Mouse (Mus musculus) ES-Bruce4 (cell line): ENCODE measurements around the gene A530032D15Rik. TPM values are rescaled to one million over a fixed set of nuclear protein-coding genes. Genes with fewer than 3 reads are reported as not detected.
"Not testable (repeated sequence)": the region's sequence is repeated elsewhere in the genome, so short reads cannot be mapped to it uniquely, and the experiment has no call there.

Experiments
- H3K27ac ChIP-seq: 2 replicates; pipeline ENCODE4 v1.5.1; 2012; ENCODE audit warnings: low read length, inconsistent platforms; ENCODE audit not compliant: insufficient read depth
- H3K27me3 ChIP-seq: 2 replicates; pipeline ENCODE4 v1.6.1; 2012; ENCODE audit warnings: mild to moderate bottlenecking, low read length, inconsistent platforms; ENCODE audit not compliant: control insufficient read depth, poor library complexity, insufficient read depth, severe bottlenecking
- H3K36me3 ChIP-seq: 2 replicates; pipeline ENCODE4 v1.6.1; 2012; ENCODE audit warnings: inconsistent platforms, mild to moderate bottlenecking, low read length, moderate library complexity; ENCODE audit not compliant: control insufficient read depth, poor library complexity, insufficient read depth, severe bottlenecking
- H3K4me1 ChIP-seq: one replicate; pipeline ENCODE4 v1.8.1; 2011; ENCODE audit warnings: low read length; ENCODE audit not compliant: control insufficient read depth, insufficient read depth
- H3K4me3 ChIP-seq: 2 replicates; pipeline ENCODE4 v1.5.1; 2011; ENCODE audit warnings: low read depth, mild to moderate bottlenecking, low read length
- H3K9ac ChIP-seq: 2 replicates; pipeline ENCODE4 v1.6.1; 2012; ENCODE audit warnings: low read depth, mild to moderate bottlenecking, inconsistent platforms; ENCODE audit not compliant: poor library complexity, severe bottlenecking
- H3K9me3 ChIP-seq: replicated peaks from 2 replicates; pipeline ENCODE4 v1.6.1; 2012; ENCODE audit warnings: mild to moderate bottlenecking, low read length, inconsistent platforms; ENCODE audit not compliant: control insufficient read depth, poor library complexity, insufficient read depth, severe bottlenecking
- polyA plus RNA-seq: library from polyadenylated mRNA; stranded (reverse); fragments of >200 nt; gene quantifications from 2 replicates; pipeline ENCODE4 v1.2.4, GENCODE M21; 2011; ENCODE audit warnings: low read depth; ENCODE audit not compliant: missing spikeins, insufficient read depth, insufficient read length

The A530032D15Rik gene
- 2.3 TPM in 1 of 2 replicates, not detected in the other for polyA plus RNA-seq

DNA sequence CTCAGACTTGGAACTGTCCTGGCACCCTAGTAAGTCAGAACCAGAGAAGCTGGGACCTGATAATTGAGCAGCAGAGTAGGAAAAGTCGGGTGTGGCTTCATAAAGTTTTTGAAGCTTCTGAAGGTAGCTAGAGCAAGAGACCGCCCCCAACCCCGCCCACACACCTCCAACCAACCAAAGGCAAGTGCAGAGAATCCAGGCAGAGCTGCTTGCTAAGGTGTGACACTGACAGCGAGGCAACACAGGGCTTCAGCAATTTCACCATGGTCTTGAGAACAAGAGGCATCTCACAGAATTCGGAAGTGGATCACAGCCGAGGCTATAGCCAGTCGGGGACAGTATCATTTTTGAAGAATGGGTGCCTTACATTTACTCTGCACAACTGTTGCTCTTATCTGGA is at the start of gene A530032D15Rik:
TSS of gene A530032D15Rik (minus strand) at position 101 of the 400 bp plus-strand sequence.
- H3K36me3 ChIP-seq, H3K9me3 ChIP-seq, H3K4me3 ChIP-seq, H3K4me1 ChIP-seq, H3K27ac ChIP-seq, H3K27me3 ChIP-seq, H3K9ac ChIP-seq: not testable (repeated sequence)

DNA sequence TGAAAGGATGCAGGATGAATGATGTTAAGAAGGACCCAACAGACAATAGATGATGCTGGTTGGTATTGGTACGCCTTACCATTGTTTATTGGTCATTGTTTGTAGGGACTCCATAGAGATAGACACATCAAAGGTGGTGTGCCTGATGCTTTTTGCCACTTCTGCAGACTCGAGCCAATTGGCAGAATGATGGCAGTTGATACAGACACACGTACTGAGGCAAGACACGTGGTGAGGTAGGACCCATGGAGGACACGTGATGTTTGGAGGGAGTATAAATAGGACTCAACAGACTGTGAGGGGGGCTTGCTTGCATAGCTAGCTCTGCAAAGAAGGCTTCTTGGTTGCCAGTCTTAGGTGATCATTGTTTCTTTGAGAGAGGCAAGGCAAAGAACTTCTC is 45.5 kb upstream of the A530032D15Rik start:
- not testable (repeated sequence) for H3K27ac ChIP-seq, H3K36me3 ChIP-seq, H3K4me3 ChIP-seq, H3K27me3 ChIP-seq, H3K4me1 ChIP-seq, H3K9ac ChIP-seq, H3K9me3 ChIP-seq

- not testable (repeated sequence) for H3K27me3 ChIP-seq, H3K9ac ChIP-seq, H3K4me1 ChIP-seq, H3K9me3 ChIP-seq, H3K4me3 ChIP-seq, H3K27ac ChIP-seq, H3K36me3 ChIP-seq
These were observed 24.0 kb upstream of the A530032D15Rik start for GRCm38 (mm10) chr1:85133671-85134070.

DNA sequence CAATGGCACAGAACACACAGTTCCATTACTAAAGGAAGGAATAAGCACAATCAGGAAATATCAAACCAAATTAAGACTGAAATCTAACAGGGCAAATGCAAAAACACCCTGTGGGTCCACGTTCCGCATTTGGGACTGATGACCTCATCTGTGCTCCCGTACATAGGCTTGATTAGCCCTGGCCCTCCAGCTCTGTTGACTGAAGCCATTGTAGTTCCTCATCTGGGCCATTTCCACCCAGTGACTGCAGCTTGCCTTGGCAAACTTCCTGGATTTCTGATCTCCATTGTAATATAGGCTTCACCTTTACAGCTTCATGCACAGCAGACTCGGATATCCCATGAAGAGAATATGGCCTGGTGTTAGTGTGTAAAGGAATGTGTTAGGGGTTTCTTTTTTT is 12.2 kb upstream of the A530032D15Rik start:
- H3K27ac ChIP-seq, H3K36me3 ChIP-seq, H3K4me3 ChIP-seq, H3K9ac ChIP-seq, H3K9me3 ChIP-seq, H3K27me3 ChIP-seq, H3K4me1 ChIP-seq: not testable (repeated sequence)

DNA sequence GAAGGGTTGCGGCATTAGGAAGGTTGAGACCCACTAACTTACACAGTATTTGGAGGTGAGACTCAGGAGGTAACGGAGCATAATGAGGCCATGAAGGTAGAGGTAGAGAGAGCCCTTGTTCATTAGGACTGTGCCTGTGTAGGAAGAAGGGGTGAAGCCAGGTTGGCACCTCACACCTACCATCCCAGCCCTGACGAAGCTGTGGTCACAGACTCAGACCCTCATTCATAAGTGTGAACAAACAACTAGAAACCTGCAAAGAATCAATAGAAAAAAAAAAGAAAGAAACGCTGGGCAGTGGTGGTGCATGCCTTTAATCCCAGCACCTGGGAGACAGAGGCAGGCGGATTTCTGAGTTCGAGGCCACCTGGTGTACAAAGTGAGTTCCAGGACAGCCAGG is 8.7 kb upstream of the A530032D15Rik start:
- H3K4me3 ChIP-seq, H3K36me3 ChIP-seq, H3K27me3 ChIP-seq, H3K9me3 ChIP-seq, H3K27ac ChIP-seq, H3K4me1 ChIP-seq, H3K9ac ChIP-seq: not testable (repeated sequence)

DNA sequence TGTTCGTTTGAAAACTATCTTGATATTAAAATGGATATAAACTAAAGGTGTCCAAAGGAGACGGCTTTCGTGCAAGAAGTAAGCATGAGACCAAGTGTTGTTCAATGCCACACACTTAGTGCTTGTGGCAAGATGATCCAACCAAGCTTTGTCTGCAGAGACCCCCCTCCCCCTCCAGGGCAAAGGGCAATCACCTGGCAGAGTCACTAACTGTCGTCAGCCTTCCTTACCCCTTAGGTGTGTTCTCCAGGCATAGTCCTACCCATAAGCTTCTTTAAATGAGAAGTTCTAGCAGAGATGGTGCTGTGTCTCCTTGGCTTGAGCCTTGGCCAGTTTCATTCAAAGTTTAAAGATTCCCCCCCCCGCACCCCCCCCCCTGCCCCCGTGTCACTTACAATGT is 7.9 kb upstream of the A530032D15Rik start:
- not testable (repeated sequence) for H3K9me3 ChIP-seq, H3K4me3 ChIP-seq, H3K4me1 ChIP-seq, H3K27me3 ChIP-seq, H3K9ac ChIP-seq, H3K36me3 ChIP-seq, H3K27ac ChIP-seq

DNA sequence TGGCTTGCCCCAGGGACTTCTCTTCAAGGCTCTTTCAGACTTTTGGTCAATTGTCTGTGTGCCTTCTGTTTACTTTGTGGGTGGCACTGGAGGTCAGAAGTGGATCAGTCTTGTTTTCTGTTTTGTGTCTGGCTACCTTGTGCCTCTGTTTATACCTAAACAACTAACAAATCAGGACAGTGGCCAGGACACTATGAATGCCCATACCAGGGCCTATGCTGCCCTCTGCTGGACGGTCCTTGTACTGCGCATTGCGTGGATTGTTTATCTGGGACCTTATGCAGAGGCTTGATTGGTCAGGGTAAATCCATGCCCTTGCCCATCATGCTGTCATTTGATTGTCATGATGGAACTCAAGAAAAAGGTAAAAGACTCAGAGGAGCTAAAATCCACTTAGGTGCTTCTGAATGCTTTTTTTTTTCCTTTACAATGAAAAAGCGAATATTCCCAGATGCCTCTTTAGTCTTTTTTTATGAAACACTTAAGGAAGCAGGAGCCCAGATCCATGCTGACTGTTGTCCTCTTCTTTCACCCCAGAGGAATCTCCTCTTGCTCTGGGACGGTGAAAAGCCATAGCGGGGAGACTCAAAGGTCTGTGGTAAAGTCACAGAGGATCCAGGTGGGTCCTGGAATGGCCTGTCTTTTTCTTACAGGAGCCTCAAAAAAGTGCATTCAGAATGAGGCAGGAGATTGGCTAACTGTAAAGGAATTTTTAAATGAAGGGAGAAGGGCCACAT is 5.2 kb upstream of the A530032D15Rik start:
- not testable (repeated sequence) for H3K27ac ChIP-seq, H3K4me3 ChIP-seq, H3K4me1 ChIP-seq, H3K36me3 ChIP-seq, H3K9me3 ChIP-seq, H3K27me3 ChIP-seq, H3K9ac ChIP-seq

GRCm38 (mm10) chr1:85114078-85114477 is 4.4 kb upstream of the A530032D15Rik start:
- not testable (repeated sequence) for H3K9ac ChIP-seq

DNA sequence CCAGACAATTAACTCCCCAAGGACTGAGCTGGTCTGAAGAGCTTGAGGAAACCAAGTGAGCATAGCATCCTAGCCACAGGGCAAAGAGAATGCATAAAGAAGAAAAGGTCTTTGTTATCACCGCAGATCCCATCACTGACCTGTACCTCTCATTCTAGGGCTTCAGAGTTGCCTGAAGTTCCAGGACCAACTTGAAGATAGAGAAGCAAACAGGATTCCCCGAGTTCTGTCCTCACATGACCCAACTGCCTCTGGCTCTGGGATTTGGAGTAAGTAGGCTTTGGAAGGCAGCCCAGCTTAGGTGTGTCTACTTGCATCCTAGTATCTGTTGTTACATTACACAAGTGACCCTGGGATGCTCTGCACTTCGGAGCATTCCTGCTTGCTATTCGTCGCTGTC is 3.2 kb upstream of the A530032D15Rik start:
- not testable (repeated sequence) for H3K9ac ChIP-seq, H3K27ac ChIP-seq, H3K4me3 ChIP-seq, H3K4me1 ChIP-seq, H3K9me3 ChIP-seq, H3K27me3 ChIP-seq, H3K36me3 ChIP-seq

More at GRCm38 (mm10) chr1:85114078-85114477, 4.4 kb upstream of the A530032D15Rik start:
- not testable (repeated sequence) for H3K27me3 ChIP-seq, H3K4me3 ChIP-seq, H3K27ac ChIP-seq, H3K36me3 ChIP-seq, H3K4me1 ChIP-seq, H3K9me3 ChIP-seq

- H3K4me3 ChIP-seq, H3K4me1 ChIP-seq, H3K9ac ChIP-seq, H3K9me3 ChIP-seq, H3K27ac ChIP-seq, H3K36me3 ChIP-seq, H3K27me3 ChIP-seq: not testable (repeated sequence)
These were observed 2.6 kb upstream of the A530032D15Rik start for GRCm38 (mm10) chr1:85112266-85112665.
